In the genomic region with DNA sequence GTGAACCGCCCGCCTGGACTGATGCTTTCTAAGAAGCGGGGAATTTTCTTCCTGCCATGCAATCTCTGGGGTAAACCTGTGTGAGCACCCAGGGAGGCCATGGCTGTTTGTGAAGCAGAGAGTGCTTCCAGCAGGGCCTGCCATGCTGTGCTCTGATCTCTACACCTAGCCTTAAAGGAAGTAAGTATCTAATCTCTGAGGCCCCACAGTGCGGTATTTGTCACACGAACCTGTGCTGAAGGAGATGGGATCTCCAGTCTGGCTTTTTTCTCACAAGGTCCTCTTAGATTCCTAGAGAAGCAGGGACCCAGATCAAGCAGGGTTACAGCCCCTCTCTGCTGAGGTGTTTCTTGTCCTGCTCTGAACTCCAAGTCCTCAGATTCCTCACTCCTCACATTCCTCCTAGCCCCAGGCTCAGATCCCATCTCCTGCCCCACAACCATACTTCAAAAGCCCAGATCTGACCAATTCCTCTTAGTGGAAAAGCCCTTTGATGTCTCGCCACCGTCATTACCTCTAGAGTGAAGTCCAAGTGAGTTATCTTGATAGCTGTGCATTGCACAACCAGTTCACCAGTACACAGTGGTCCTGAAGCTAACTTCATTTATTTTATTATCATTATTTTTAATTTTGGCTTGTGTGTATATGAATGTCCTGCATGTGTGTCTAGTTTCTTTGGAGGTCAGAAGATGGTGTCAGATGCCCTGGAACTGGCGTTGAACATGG, we compare ENCODE assay signal across 19 mouse cellular contexts. TPM values are rescaled to one million over a fixed set of nuclear protein-coding genes. Genes with fewer than 3 reads are reported as not detected.
DNase-seq lines count a peak whose midpoint lies in the region; ATAC-seq and TF ChIP-seq lines count a peak whose summit lies in the region.
"Had no signal": no experiment of that assay in that cellular context is flagged by ENCODE, and none has a peak within 500 bp of the region (broad histone marks: within the 10 kb centered on the region; RNA-seq: fewer than 3 reads in every experiment).

No protein-coding gene starts in this region.

- H3K4me3 ChIP-seq in hindbrain, embryonic 10.5 days, result no peak overlapping the region
- H3K4me3 ChIP-seq in hindbrain, embryonic 12.5 days, result no peak overlapping the region
- H3K4me3 ChIP-seq in intestine, postnatal 0 days (ENCODE audit: low read depth, low read length), result no peak overlapping the region
- no peak overlapping the region for H3K4me3 ChIP-seq in liver, postnatal 0 days (ENCODE audit: low read depth, low read length)
- H3K4me3 ChIP-seq: erythroblast, embryonic 14.5 days; gastrocnemius, adult 2 months; hindbrain, embryonic 15.5 days had no signal

- H3K4me2 ChIP-seq in hindbrain, embryonic 12.5 days (replicated peaks), result no peak overlapping the region; the same call in 1 of the 2 replicates
- H3K4me2 ChIP-seq in intestine, postnatal 0 days (replicated peaks; ENCODE audit: low read depth), result no peak overlapping the region
- no peak overlapping the region for H3K4me2 ChIP-seq in liver, postnatal 0 days (ENCODE audit: low read depth, low read length)
- H3K4me2 ChIP-seq: hindbrain, embryonic 15.5 days had no signal

- H3K4me1 ChIP-seq in hindbrain, embryonic 10.5 days (replicated peaks), result peaks cover 38% of the 10 kb centered on the region
- H3K4me1 ChIP-seq in hindbrain, embryonic 12.5 days, result peaks cover 15% of the 10 kb centered on the region
- peaks cover 3% of the 10 kb centered on the region; the same call in 1 of the 2 replicates for H3K4me1 ChIP-seq in intestine, postnatal 0 days (replicated peaks; ENCODE audit: control insufficient read depth, insufficient read depth, low read length)
- H3K4me1 ChIP-seq in liver, postnatal 0 days (ENCODE audit: insufficient read depth), result peaks cover 11% of the 10 kb centered on the region
- H3K4me1 ChIP-seq: hindbrain, embryonic 15.5 days had no signal

- 44% methylated on average over 8 of the region's 8 CpGs for WGBS in hindbrain, embryonic 10.5 days
- 40% methylated on average over 8 of the region's 8 CpGs for WGBS in hindbrain, embryonic 12.5 days
- WGBS in intestine, postnatal 0 days, result 29% methylated on average over 8 of the region's 8 CpGs
- WGBS in liver, postnatal 0 days (ENCODE audit: insufficient replicate concordance), result 54% methylated on average over 8 of the region's 8 CpGs

- no peak for TF ChIP-seq EP300 in liver, postnatal 0 days (IDR thresholded peaks at IDR 0.05; ENCODE audit: low read depth)

- no peak for TF ChIP-seq CTCF in intestine, postnatal 0 days (IDR thresholded peaks at IDR 0.05; ENCODE audit: low read depth)
- no peak for TF ChIP-seq CTCF in liver, postnatal 0 days (IDR thresholded peaks at IDR 0.05; ENCODE audit: low read depth)

- ATAC-seq in hindbrain, embryonic 12.5 days (ENCODE audit: low FRiP score), result no peak
- ATAC-seq in intestine, postnatal 0 days, result peak; percentile 66
- ATAC-seq in liver, postnatal 0 days, result peak; percentile 37; the same call in 1 of the 2 replicates
- ATAC-seq: forebrain, postnatal 0 days had no signal

- H3K36me3 ChIP-seq in hindbrain, embryonic 10.5 days, result 0 out of 2 replicates have a peak, but pooled peaks cover 5% of the 10 kb centered on the region
- H3K36me3 ChIP-seq in hindbrain, embryonic 12.5 days, result no peaks in the 10 kb centered on the region
- H3K36me3 ChIP-seq in intestine, postnatal 0 days (ENCODE audit: control insufficient read depth, insufficient read depth), result no peaks in the 10 kb centered on the region
- H3K36me3 ChIP-seq in liver, postnatal 0 days (replicated peaks; ENCODE audit: insufficient read depth, low read length), result no peaks in the 10 kb centered on the region
- H3K36me3 ChIP-seq: hindbrain, embryonic 15.5 days had no signal

- no peak overlapping the region for H3K9ac ChIP-seq in hindbrain, embryonic 12.5 days
- H3K9ac ChIP-seq in intestine, postnatal 0 days (ENCODE audit: low read depth, low read length), result no peak overlapping the region
- H3K9ac ChIP-seq in liver, postnatal 0 days (replicated peaks), result no peak overlapping the region
- H3K9ac ChIP-seq: forebrain, postnatal 0 days; hindbrain, embryonic 15.5 days; liver, embryonic 14.5 days had no signal

- peak overlapping the region; percentile 47 for H3K27ac ChIP-seq in hindbrain, embryonic 10.5 days
- no peak overlapping the region for H3K27ac ChIP-seq in hindbrain, embryonic 12.5 days
- peak overlapping the region; percentile 7; the same call in 1 of the 2 replicates for H3K27ac ChIP-seq in intestine, postnatal 0 days (ENCODE audit: low read depth, low read length)
- peak overlapping the region; percentile 51 for H3K27ac ChIP-seq in liver, postnatal 0 days (ENCODE audit: low read depth)
- H3K27ac ChIP-seq: gastrocnemius, adult 2 months; hindbrain, embryonic 15.5 days; liver, embryonic 14.5 days had no signal

- H3K9me3 ChIP-seq in hindbrain, embryonic 10.5 days, result peaks cover 4% of the 10 kb centered on the region; the same call in 1 of the 2 replicates
- 0 out of 2 replicates have a peak, but pooled peaks cover 2% of the 10 kb centered on the region for H3K9me3 ChIP-seq in hindbrain, embryonic 12.5 days (replicated peaks)
- no peaks in the 10 kb centered on the region for H3K9me3 ChIP-seq in intestine, postnatal 0 days (ENCODE audit: control insufficient read depth)
- no peaks in the 10 kb centered on the region for H3K9me3 ChIP-seq in liver, postnatal 0 days (ENCODE audit: low read length)
- H3K9me3 ChIP-seq: hindbrain, embryonic 15.5 days had no signal

- no peak for DNase-seq in hindbrain, embryonic 10.5 days (ENCODE audit: low spot score)
- peak; percentile 14 for DNase-seq in brain, adult 2 months (ENCODE audit: low read depth, low spot score)
- no peak for DNase-seq in liver, postnatal 0 days
- DNase-seq in kidney, adult 18-20 months, result no peak
- no peak for DNase-seq in kidney, adult 8-10 months
- DNase-seq: adrenal gland, postnatal 14 days; cerebellum, adult 9-10 months; embryo, embryonic 11 days; forebrain, postnatal 0 days; gastrocnemius, adult 2 months; heart, adult 11 months; heart, postnatal 10 days; thymus, postnatal 25 days had no signal

- no peaks in the 10 kb centered on the region for H3K27me3 ChIP-seq in hindbrain, embryonic 10.5 days (ENCODE audit: insufficient read depth, poor library complexity, severe bottlenecking)
- no peaks in the 10 kb centered on the region for H3K27me3 ChIP-seq in hindbrain, embryonic 12.5 days
- H3K27me3 ChIP-seq in intestine, postnatal 0 days (replicated peaks; ENCODE audit: control insufficient read depth, insufficient read depth, low read length), result no peaks in the 10 kb centered on the region
- no peaks in the 10 kb centered on the region for H3K27me3 ChIP-seq in liver, postnatal 0 days (ENCODE audit: insufficient read depth, low read length)
- H3K27me3 ChIP-seq: hindbrain, embryonic 15.5 days had no signal

RNA-seq across cellular contexts. Expression of a gene that starts 22.5 kb away (rescaled TPM):
- polyA plus RNA-seq in hindbrain, embryonic 10.5 days (2016; fragmentation: Nextera tagmentation; extraction: Ambion mirVana), result 424 and 437 TPM in 2 replicates
- 428 and 445 TPM in 2 replicates for polyA plus RNA-seq in hindbrain, embryonic 12.5 days (2016; fragmentation: Nextera tagmentation; extraction: Ambion mirVana)
- 174 and 176 TPM in 2 replicates for polyA plus RNA-seq in intestine, postnatal 0 days (2015; fragmentation: Nextera tagmentation; extraction: Ambion mirVana)
- 665 and 672 TPM in 2 replicates for polyA plus RNA-seq in liver, postnatal 0 days (2015; fragmentation: Nextera tagmentation; extraction: Ambion mirVana)

RNA-seq across cellular contexts. Expression of a gene that starts 25.5 kb away (rescaled TPM):
- polyA plus RNA-seq in hindbrain, embryonic 10.5 days (2016; fragmentation: Nextera tagmentation; extraction: Ambion mirVana), result 0.67 and 1.0 TPM in 2 replicates
- polyA plus RNA-seq in hindbrain, embryonic 12.5 days (2016; fragmentation: Nextera tagmentation; extraction: Ambion mirVana), result 0.32 and 0.36 TPM in 2 replicates
- polyA plus RNA-seq in intestine, postnatal 0 days (2015; fragmentation: Nextera tagmentation; extraction: Ambion mirVana), result 0.39 and 0.53 TPM in 2 replicates
- polyA plus RNA-seq in liver, postnatal 0 days (2015; fragmentation: Nextera tagmentation; extraction: Ambion mirVana), result 0.25 and 0.31 TPM in 2 replicates
- polyA plus RNA-seq: erythroblast, embryonic 14.5 days; forebrain, postnatal 0 days; neural tube, embryonic 14.5 days had no signal

RNA-seq across cellular contexts. Expression of a gene that starts 39.6 kb away (rescaled TPM):
- polyA plus RNA-seq in hindbrain, embryonic 10.5 days (2016; fragmentation: Nextera tagmentation; extraction: Ambion mirVana), result 225 and 320 TPM in 2 replicates
- polyA plus RNA-seq in hindbrain, embryonic 12.5 days (2016; fragmentation: Nextera tagmentation; extraction: Ambion mirVana), result 195 and 199 TPM in 2 replicates
- polyA plus RNA-seq in intestine, postnatal 0 days (2015; fragmentation: Nextera tagmentation; extraction: Ambion mirVana), result 40.9 and 41.8 TPM in 2 replicates
- polyA plus RNA-seq in liver, postnatal 0 days (2015; fragmentation: Nextera tagmentation; extraction: Ambion mirVana), result 74.3 and 90.2 TPM in 2 replicates
